Mouse (Mus musculus) embryo, embryonic 11 days (tissue): Measurements from ENCODE around the gene Sept11.
A peak's percentile ranks its signal among the peaks of the same experiment; 100 is the strongest.

Experiments
- DNase-seq: peaks from one replicate; pipeline ENCODE4 v3.0.0-alpha.2; 2015

Gene Sept11

DNA sequence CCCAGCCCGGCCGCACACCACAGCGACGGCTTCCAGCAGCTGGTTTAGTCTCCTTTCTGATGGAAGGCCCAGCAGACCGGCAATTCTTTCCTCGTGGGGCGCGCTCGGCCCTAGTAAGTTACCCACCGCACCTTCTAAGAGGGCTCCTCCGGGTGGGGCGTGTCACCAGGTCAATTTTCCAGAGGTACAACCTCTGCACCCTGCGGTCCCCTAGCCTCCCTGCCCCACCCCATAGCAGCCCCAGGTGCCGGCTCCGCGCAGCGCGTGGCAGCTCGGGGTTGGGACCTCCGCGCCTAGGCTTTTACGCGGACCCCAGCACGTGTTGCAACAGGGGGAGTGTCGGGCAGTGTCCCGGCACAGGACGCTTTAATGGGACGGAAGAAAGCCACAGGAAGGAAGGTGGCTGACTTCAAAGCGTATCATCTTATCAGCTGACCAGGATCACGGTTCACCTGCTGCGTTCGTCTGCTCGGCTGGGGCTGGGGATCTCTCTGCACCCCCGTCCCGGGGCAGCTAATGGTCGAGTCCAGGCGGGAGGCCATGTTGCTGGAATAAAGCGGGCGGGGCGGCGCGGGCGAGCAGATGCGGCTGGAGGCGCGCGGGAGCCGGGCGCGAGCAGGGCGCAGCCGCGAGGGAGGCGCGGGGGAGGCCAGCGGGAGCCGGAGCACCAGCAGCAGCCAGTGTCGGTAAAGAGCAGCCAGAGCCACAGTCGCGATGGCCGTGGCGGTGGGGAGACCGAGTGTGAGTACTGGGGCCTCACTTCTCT is at the start of gene Sept11:
Gene Sept11 (plus strand): TSS at position 581 of the 766 bp plus-strand sequence.
- peak; percentile 96 for DNase-seq

DNA sequence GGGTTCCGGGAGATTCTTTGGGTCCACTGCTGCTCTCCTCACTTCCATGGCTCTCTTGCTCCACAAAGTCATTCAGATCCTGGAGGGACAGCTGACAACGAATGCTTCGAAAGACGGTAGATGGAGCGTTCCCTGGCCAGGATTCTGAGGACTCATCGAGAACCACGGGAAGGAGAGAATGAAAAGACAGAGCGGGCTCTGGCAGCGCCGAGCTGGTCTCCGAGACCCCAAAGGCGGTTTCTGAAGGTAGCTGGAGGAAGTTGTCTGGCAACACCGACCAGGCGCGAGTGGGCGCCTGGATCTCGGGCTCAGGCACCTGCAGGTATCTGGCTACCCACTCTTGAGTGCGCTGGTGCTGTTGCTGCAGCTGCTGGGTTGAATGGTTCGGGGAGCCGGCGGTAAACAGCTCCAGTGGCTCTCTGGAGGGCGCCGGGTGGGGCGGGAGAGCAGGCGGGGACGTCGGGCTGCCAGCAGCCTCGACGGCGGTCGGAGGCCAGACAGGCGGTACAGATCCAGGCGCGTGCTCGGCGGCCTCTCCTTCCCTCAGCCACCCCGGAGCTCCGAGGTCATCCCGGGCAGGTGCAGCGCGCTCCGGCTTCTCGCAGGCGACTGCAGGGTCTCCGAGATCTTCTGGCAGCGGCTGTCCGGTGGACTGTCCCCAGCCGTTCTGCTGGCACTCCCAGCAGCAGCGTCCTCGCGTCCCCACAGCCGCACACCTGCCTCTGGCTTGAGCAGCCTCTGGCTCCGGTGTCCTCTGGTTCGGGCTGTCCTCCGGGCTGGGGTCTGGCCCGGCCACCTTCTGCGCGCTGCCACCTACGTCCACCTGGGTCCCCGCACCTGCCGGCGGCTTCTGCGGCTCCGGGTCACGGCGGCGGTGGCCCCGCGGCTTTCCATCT is 49.3 kb upstream of the Sept11 start:
- no peak for DNase-seq

DNA sequence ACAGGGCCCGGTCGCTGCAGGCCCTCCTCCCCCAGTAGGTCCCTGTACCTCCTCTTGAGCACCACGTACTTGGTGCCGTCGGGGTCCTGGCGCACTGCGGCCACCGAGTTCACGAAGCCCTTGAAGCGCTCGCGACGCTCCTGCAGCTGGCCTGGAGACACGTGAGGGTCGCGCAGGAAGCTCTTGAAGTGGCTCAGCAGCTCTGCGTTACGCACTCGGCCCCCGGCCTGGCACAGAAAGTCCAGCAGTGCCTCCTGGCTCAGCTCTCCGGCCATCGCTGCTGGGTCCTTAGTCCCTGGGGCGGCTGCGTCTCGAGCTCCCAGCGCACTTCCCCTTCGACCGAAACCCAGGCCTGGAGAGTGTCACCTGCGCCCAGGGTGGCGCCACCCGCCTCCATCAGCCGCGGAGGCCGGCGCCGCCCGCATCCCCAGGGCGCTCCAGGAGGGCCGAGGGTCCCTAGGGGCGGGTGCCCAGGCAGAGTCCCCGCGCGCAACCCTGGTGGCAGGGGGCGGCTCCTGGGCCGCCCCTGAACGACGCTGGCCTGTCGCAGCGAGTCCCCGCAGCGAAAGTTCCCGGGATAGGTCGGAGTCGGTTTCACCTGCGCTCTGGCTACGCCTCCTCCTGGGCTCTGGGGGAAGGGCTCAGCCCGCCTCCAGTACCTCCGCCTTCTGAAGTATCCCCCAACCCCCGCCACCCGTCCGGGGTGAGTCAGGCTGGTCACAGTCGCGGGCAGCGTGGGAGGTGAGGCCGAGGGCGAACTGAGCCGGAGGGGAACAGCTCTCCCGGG is 48.5 kb upstream of the Sept11 start, which contains the start of gene Sowahb:
Gene Sowahb (minus strand): TSS at position 439 of the 787 bp plus-strand sequence.
- DNase-seq, result peak; percentile 56

DNA sequence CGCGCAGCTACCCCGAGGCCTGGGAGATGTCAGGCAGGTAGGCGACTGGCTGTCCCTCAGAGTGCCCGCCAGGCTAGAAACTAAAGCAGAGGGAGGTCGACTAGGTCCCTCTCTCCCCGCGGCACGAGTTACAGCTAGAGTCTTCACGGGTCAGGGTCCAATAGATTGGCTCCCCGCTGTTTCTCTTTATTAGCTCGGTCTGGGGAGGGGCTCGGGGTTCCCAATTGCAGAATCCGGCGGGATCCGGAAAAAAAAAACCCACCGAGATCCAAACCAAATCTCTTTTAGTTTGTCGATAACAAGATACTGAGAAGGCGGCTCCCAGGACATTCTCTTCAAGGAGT is 47.9 kb upstream of the Sept11 start:
- no peak for DNase-seq

DNA sequence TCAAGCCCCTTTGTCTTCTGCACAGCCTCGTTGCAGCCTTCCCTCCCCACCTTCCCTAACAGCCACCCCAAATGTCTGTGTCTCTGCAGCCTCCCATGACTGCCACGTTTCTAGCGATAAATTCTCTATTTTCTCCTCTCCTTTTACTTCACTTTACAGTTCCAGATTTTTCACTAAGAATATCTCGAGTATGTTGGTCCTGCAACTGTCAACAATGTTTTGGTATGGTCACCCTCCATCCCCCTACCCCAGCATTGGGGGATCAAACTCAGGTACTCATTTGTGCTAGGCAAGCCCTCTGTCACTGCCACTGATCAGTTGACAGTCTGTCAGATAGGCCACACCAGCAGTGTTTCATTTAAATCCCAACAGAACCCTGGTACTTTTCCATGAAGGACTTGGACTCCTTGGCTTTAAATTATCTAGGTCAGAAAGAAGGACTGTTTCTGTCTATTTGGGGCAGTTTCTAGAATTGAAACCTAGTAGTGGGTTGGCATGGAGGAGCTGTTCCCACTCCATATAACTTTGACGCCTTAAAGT is 46.9 kb upstream of the Sept11 start:
- no peak for DNase-seq

DNA sequence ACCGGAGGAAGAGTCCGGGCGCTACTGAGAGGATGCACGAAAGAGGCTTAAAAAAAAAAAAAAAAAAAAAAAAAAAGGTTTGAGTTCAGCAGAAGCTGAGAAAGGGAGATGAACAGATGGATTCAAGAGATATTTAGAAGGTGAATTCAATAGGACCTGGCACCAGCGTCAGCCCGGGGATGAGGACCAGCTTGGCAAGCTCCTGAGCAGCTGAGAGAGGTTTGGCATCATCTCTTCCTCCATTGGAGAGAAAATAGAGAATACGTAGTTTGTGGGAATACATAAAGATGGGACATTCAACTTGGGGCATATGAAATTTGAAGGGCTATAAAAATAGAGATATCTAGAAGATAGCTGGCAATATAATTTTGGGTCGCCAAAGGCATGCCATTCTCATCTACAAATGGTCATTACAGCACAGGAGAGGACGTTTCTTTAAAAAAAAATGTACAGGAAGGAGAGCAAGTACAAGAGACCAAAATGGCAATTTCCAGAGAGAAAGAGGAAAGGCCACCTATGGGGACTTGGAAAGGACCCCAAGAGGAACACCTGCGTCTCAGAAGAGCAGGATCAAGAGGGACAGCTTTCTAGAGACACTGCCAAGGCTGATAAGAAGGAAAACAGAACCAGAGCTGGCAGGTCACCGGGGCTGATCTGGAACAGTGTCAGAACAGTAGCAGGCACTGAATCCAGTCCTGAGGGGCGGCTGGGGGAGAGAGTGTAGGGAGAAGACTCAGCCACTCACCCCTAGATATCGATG is 44.6 kb upstream of the Sept11 start:
- DNase-seq, result no peak

DNA sequence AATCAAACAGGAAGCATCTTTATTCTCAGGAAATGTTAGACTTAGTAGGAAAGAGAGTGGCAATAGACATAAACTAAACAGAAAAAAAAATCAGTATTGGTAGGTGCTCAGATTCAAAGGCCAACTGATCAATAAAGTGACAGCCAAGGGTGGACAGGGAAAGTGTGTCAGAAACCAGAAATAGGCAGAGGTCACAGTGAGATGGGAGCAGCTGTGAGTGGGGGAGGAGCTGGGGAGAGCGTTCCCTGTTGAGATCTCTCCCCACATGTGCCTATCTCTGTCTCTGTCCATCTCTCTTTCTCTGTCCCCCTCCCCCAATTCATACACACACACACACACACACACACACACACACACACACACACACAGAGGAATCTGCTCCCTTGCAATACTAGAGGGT is 43.3 kb upstream of the Sept11 start:
- no peak for DNase-seq

DNA sequence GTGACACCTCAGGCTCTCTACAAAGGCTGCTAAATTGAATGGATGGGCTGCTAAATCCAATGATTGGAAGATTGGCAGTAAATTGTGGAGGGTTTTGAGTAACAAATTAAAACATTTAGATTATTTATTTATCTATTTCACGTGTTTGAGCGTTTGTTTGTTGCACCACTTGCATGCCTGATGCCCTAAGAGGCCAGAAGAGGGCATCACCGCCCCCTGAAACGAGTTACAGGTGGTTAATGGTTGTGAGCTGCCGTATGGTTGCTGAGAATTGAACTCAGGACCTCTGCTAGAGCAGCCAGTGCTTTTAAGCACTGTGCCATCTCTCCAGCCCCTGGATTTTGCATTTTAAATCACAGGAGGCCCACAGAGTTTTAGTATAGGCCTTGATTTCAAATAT is 42.2 kb upstream of the Sept11 start:
- DNase-seq, result no peak

DNA sequence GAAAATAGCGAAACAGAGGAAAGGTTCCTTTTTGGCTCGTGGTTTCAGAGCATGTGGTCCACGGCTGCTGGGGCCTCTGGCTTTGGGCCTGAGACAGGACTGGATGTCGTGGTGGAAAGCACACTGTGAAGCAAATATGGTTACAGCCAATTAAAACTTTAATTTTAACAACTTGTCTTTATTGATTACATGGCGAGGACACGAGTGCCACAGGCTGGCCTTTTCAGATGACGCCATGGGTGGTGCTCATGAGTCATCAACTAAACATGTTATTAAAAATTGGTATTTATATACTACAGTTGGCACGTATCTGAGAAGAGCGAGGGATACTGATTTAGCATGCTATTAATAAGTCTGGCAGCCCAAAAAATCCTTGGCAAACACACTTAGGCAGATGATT is 41.3 kb upstream of the Sept11 start:
- DNase-seq, result no peak

DNA sequence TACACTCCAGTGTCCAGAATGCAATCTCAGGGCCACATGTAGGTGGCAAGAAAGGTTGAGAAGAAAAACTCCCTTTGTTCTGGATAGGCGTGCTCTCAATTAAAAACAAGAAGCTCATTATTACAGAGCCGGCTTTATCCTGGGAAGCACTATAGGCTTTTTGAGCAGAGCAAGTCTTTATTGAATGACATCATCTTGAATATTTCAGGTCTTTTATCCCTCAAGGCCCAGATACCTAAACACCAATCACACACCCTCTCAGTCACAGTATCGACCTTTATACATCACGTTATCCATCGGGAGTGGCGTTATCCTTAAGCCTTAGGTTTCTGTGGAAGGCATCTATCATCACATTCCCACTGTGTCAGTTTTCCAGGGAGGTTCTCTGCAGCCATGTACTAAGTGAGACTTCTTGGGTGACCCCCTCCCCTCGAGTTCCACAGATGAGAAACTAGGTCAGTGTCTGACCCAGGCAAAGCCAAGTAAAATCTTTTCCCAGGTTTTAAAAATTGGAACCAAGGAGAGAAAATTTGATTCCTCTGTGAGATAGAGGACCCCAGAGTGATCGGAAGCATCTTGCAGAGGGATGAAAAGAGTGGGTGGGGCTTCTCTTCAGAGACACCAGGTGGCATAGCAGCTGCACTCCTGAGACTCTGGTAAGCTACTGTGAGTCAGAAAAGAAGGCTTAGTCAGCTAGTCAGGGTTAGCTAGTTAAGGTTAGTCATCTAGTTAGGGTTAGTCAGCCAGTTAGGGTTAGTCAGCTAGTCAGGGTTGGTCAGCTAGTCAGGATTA is 39.4 kb upstream of the Sept11 start:
- no peak for DNase-seq

DNA sequence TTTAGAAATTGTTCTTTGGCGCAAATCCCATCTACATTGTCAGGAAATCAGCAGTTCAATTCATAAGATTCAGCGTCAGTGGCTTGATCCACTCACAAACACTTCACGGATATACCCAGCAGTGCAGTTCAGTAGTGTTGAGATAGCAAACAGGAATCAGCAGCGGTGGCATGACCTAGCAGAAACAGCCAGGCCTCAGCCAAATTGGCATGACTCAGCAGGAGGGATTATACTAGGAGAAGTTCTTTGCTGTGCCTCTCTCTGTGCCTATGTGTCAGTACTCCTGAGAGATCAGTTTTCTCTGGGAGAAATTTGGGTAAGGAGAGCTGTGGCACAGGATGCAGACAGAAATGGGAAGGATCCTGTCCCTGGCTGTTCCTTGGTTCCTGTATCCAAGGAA is 32.4 kb upstream of the Sept11 start:
- no peak for DNase-seq

DNA sequence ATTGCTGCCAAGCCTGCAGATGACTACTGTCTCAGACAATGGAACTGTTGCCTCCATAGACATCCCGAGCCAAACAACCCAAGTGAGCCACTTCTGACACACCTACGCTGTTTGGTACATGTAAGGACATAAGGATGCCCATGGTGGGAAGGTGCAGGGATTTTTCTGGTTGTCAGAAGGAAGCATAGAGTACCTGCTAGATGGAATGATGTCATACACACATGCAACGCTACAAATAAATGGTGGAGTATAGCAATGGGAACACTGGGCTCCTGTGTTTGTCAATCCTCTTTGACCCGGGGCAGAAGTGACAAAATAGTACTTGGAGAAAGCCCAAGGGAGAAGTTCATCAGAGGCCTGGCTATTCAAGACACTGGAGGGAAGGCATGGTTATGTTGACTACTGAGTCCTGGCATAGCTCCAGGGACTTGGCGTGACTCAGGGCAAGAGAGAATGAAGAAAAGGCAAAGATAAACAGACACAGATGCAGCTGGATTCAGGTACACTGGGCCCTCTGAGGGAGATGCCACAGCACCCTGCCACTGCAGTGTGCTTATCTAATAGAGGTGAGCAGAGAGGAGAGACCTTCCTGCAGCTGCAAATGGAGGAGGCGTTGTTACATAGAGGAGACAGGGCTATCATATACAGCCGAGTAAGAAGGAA is 15.4 kb upstream of the Sept11 start:
- DNase-seq, result no peak

DNA sequence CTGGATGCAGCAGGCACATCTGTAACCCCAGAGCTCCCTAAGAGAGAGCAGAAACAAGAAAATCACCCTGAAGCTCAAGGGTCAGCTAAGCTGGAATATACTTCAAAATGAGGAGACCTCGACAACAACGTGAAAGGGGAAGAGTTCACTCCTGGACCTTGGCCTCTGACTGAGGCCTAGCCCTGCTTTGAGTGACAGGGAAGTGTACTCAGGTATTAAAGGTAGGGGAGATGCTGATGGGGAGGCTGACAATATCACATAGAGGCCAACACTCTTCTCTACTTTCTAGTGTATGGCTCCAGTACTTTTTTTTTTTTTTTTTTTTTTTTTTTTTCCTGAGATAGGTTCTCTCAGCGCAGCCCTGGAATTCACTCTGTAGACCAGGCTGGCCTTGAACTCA is 13.6 kb upstream of the Sept11 start:
- no peak for DNase-seq

DNA sequence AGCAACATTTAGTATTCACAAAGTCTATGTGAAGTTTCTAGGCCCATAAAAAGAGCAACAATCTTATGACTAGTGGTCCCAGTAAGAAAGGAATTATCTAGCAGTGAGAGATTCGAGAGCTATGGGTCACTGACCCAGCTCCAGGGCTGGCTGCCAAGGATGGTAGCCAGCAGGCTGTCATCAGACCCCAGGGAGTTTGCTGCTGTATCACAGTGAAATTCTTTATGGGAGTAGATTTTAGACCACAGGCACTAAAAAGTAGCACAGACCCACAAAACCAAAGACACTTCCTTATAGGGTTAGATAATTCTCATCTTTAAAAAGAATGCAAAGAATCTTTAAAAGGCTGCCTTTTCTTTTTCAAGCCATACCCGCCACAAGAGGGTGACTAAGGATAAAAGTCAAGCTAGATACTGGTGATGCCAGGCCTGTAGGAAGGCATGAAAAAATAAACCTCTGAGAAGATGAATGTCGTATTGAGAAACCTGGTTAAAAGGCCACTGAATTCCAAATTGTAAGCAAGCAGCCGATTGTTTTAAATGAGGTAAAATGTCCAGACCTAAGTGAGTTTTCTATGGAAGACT is 8.1 kb upstream of the Sept11 start:
- no peak for DNase-seq

DNA sequence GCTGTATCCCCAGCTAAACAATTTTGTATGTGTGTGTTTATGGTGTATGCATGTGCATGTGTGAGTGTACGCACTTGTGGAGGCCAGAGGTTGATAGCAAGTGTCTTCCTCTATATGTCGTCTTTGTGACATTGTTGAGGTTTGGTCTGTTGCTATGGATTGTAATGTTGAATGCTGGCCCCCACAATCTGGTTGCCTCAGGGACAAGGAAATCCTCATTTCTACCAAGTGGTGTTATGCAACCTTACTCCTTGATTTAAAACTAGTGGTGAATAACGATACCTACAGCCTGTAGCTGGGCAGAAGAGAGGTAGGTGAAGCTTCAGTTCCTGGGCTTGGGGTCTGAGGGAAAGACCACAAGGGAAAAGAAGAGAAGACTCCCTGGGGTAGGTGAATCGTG is 7.3 kb upstream of the Sept11 start:
- no peak for DNase-seq

DNA sequence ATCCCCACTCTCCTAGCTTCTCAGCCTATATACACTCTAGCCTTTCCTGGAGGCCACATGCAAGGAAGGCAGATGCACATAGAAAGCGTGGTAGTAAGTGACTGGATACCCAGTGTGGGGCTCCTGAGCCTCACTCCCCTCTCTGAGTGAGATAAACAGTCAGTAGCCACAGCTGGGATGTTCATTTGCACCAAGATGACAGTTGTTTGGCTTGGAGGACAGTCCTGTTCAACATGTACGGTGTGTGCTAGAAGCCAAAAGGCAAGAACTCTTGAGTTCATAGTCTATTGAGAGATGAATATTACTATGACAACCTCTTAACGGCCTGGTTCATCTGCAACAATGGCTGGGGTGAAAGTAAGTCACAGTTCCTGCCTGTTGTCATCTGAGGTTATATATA is 2.0 kb upstream of the Sept11 start:
- DNase-seq, result no peak

DNA sequence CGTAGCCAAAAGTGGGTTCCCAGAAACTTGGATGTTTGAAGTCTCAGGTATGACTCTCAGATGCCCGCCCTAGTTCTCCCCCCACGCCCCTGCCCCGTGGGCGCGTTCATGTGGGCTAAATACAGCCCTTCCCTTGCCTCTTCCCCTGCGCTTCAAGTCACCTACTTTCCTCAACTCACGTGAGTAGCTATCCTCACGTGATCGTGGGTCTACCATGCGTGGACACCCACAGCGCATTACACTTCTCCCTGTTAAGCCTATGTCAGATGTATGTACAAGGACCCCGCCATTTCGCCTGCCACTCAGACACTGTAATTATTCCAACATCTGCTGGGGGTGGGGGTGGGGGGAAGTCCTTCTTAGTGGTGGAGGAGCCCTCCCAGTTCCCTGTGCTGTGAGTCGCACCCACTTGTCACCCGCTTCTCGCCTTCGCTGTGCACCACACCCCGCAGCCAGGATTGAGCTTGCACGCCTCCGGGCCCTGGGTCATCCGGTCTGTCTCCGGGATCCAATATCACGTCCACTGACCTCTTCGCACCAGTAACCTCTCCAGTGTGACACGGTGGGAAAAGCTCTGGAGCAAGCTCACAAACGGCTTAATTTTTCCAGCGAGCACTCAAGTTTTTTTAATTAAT is 973 bp upstream of the Sept11 start:
- peak; percentile 50 for DNase-seq

DNA sequence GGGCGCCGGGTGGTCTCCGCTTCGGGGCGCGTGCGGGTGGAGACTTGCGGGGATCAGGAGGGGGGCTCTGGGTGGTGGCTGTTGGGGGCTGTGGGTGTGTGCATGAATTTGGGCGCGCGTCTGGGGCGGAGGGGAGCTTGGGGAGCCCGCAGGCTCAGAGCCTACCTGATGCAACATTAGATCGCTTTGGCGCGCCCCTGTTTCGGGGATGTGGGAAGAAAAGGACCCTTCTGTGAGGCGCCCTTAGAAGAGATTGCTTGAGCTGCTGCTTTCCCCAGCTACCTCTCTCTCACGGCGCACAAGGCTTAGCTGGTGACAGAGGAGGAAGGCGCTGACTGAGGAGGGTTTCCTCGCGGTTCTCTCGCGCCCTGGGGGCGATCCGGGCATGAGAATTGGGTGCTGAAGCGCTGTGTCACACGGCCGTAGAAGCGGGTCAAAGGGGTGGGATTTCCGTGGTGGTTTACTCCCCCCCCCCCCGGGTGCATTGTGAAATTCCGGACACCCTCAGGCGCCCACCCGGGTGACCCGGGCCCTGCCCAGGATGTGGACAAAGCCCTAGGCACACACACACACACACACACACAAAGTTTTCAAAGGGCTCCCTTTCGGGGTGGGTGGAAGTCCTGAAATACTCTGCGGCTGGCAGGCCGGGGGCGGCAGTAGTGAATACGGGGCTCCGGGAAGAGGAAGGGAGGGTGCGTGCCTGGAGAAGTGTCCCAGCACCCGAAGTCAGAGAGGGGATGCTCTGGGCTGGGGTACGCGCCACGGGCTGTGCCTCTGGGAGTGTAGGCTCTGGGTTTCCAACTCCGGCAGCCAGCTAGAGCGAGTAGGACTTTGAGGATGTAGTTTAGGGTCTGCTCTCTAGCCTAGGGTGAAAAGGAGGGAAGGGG is 646 bp downstream of the Sept11 start:
- DNase-seq, result peak; percentile 70

DNA sequence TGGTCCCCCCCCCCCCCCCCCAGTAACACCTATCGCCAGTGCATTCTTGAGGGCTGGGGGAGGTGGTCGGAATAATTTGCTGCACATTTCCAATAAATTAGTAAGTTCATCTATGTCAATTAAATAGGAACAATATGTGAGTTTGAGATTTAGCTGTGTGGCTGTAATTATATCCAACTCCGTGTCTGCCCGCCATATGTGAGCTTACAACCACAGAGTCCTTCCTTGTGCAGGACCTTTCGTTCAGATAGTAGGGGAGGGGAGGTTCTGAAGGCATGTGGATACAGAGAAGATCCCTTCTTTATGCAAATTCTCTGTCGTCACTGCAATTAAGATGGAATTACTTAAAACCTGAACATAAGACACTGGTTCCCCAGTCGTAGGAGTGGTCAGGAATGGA is 2.1 kb downstream of the Sept11 start:
- DNase-seq, result peak; percentile 44
